Comparison of ENCODE assay signal across 8 mouse cellular contexts in genomic region chr5:111011271-111011670, GRCm38 (mm10).
A peak's percentile ranks its signal among the peaks of the same experiment; 100 is the strongest.
DNase-seq lines count a peak whose midpoint lies in the region; ATAC-seq lines count a peak whose summit lies in the region.
"Had no signal": no experiment of that assay in that cellular context is flagged by ENCODE, and none has a peak within 500 bp of the region (broad histone marks: within the 10 kb centered on the region; RNA-seq: fewer than 3 reads in every experiment).

No protein-coding gene starts in this region.

- intact Hi-C loops in left cerebral cortex, postnatal 36 days (cut with DNase I), result no loop called here

- no peak overlapping the region for H3K4me3 ChIP-seq in hindbrain, embryonic 11.5 days (ENCODE audit: low read depth, low read length)
- H3K4me3 ChIP-seq in limb, embryonic 10.5 days, result peak overlapping the region; percentile 24
- H3K4me3 ChIP-seq: megakaryocyte, embryonic 14.5 days had no signal

- no peak overlapping the region for H3K9ac ChIP-seq in hindbrain, embryonic 11.5 days (ENCODE audit: low read depth, low read length)

- no peaks in the 10 kb centered on the region for H3K4me1 ChIP-seq in hindbrain, embryonic 11.5 days (replicated peaks; ENCODE audit: control insufficient read depth, insufficient read depth, low read length)
- peaks cover 71% of the 10 kb centered on the region for H3K4me1 ChIP-seq in limb, embryonic 10.5 days

- ATAC-seq in hindbrain, embryonic 11.5 days (ENCODE audit: low FRiP score), result no peak

- H3K36me3 ChIP-seq in hindbrain, embryonic 11.5 days (ENCODE audit: control insufficient read depth, insufficient read depth, low read length), result no peaks in the 10 kb centered on the region
- peaks cover 16% of the 10 kb centered on the region for H3K36me3 ChIP-seq in limb, embryonic 10.5 days

- peak overlapping the region; percentile 31 for H3K27ac ChIP-seq in hindbrain, embryonic 11.5 days (ENCODE audit: low read depth, low read length)
- H3K27ac ChIP-seq in limb, embryonic 10.5 days, result peak overlapping the region; percentile 64; the same call in 1 of the 2 replicates

- 38% methylated on average over 8 of the region's 8 CpGs for WGBS in hindbrain, embryonic 11.5 days
- 4% methylated on average over 8 of the region's 8 CpGs for WGBS in limb, embryonic 10.5 days

- H3K4me2 ChIP-seq in hindbrain, embryonic 11.5 days (replicated peaks; ENCODE audit: low read depth, low read length), result no peak overlapping the region

- DNase-seq in MN1 (ENCODE audit: low spot score) (peak; percentile 24), adipocyte (ENCODE audit: low spot score) (peak; percentile 45)
- DNase-seq in hindbrain, embryonic 11.5 days (ENCODE audit: low spot score), result peak; percentile 26
- DNase-seq in limb, embryonic 10.5 days (ENCODE audit: low spot score), result peak; percentile 74
- no peak for DNase-seq in left cerebral cortex, postnatal 36 days (ENCODE audit: low spot score in 2 of 2)
- DNase-seq in gastrocnemius, adult 18-20 months (ENCODE audit: low spot score), result no peak
- DNase-seq in spleen, postnatal 10 days (ENCODE audit: low spot score in 2 of 2), result no peak

- H3K27me3 ChIP-seq in hindbrain, embryonic 11.5 days (ENCODE audit: control insufficient read depth, insufficient read depth, low read length), result no peaks in the 10 kb centered on the region
- no peaks in the 10 kb centered on the region for H3K27me3 ChIP-seq in limb, embryonic 10.5 days (ENCODE audit: low read depth, poor library complexity, severe bottlenecking)

- H3K9me3 ChIP-seq in hindbrain, embryonic 11.5 days (ENCODE audit: control insufficient read depth, low read length), result no peaks in the 10 kb centered on the region
- peaks cover 7% of the 10 kb centered on the region for H3K9me3 ChIP-seq in limb, embryonic 10.5 days (replicated peaks)

Comparison
In these comparisons a context has a peak if more than half of its experiments do, and no peak if none do; other contexts are left out.
1. DNase-seq: peak in MN1 (single experiment), adipocyte (single experiment), hindbrain, embryonic 11.5 days (single experiment) and limb, embryonic 10.5 days (single experiment); none in left cerebral cortex, postnatal 36 days (0 of 2), gastrocnemius, adult 18-20 months (single experiment) and spleen, postnatal 10 days (0 of 2).